Mouse (Mus musculus) embryonic fibroblast, embryonic 13.5 days (primary cell): ENCODE data around the gene A830018L16Rik.

ENCODE experiments used
- CTCF ChIP-seq: IDR thresholded peaks from 2 replicates; pipeline ENCODE4 v1.5.1; 2011; ENCODE audit warnings: mild to moderate bottlenecking, control low read depth, low read length, moderate library complexity, borderline replicate concordance; ENCODE audit not compliant: insufficient read depth
- POLR2A ChIP-seq: IDR thresholded peaks from 2 replicates; pipeline ENCODE4 v1.6.1; 2011; ENCODE audit warnings: low read depth, mild to moderate bottlenecking, control low read depth, low read length, moderate library complexity

GRCm38 (mm10) chr1:11895715-11896114 is 481.8 kb downstream of the A830018L16Rik start:
- no peak for TF ChIP-seq POLR2A
- no peak for TF ChIP-seq CTCF
